Mouse (Mus musculus): ENCODE data around the gene Anapc16. TPM values are rescaled to one million over a fixed set of nuclear protein-coding genes. Genes with fewer than 3 reads are reported as not detected.

Gene Anapc16
- polyA plus RNA-seq, 1 experiment, result 100 TPM

GRCm38 (mm10) chr10:59991262-59991880, 11.6 kb downstream of the Anapc16 start:
- no peak for DNase-seq

GRCm38 (mm10) chr10:59990393-59990792, 12.5 kb downstream of the Anapc16 start:
- WGBS, result 95% methylated on average over 9 of the region's 9 CpGs
- no peak overlapping the region for H3K27ac ChIP-seq (ENCODE audit: insufficient read depth, low read depth, low read length)
- DNase-seq, result no peak
- no peak for TF ChIP-seq CTCF (conservative IDR thresholded peaks at IDR 0.05; ENCODE audit: insufficient read depth, insufficient read length, low read depth, low read length)
- no peak for TF ChIP-seq POLR2A (IDR thresholded peaks at IDR 0.05; ENCODE audit: low read depth, low read length)
- no peaks in the 10 kb centered on the region; the same call in 1 of the 2 replicates for H3K36me3 ChIP-seq (ENCODE audit: control insufficient read depth, insufficient read depth, low read length)
- no peak overlapping the region for H3K4me3 ChIP-seq (ENCODE audit: insufficient read depth, low read depth, low read length)
- no peaks in the 10 kb centered on the region for H3K27me3 ChIP-seq (replicated peaks; ENCODE audit: control insufficient read depth, insufficient read depth, low read length)
- H3K4me1 ChIP-seq (ENCODE audit: control insufficient read depth, insufficient read depth, low read length), result peaks cover 3% of the 10 kb centered on the region; the same call in 1 of the 2 replicates

More at GRCm38 (mm10) chr10:59991262-59991880, 11.6 kb downstream of the Anapc16 start:
- peaks cover 8% of the 10 kb centered on the region; the same call in 1 of the 2 replicates for H3K4me1 ChIP-seq (ENCODE audit: control insufficient read depth, insufficient read depth, low read length)
- no peak overlapping the region for H3K27ac ChIP-seq (ENCODE audit: insufficient read depth, low read depth, low read length)
- no peaks in the 10 kb centered on the region for H3K27me3 ChIP-seq (replicated peaks; ENCODE audit: control insufficient read depth, insufficient read depth, low read length)
- H3K36me3 ChIP-seq (ENCODE audit: control insufficient read depth, insufficient read depth, low read length), result no peaks in the 10 kb centered on the region; the same call in 1 of the 2 replicates
- TF ChIP-seq CTCF (conservative IDR thresholded peaks at IDR 0.05; ENCODE audit: insufficient read depth, insufficient read length, low read depth, low read length) (peak; percentile 23; the same call in 1 of the 2 replicates), POLR2A (IDR thresholded peaks at IDR 0.05; ENCODE audit: low read depth, low read length) (no peak)
- WGBS, result 58% methylated on average over 9 of the region's 9 CpGs
- no peak overlapping the region for H3K4me3 ChIP-seq (ENCODE audit: insufficient read depth, low read depth, low read length)

GRCm38 (mm10) chr10:59988036-59988435, 14.9 kb downstream of the Anapc16 start:
- Histone ChIP-seq H3K27ac (ENCODE audit: insufficient read depth, low read depth, low read length) (no peak overlapping the region), H3K27me3 (replicated peaks; ENCODE audit: control insufficient read depth, insufficient read depth, low read length) (no peaks in the 10 kb centered on the region), H3K4me3 (ENCODE audit: insufficient read depth, low read depth, low read length) (no peak overlapping the region), H3K4me1 (ENCODE audit: control insufficient read depth, insufficient read depth, low read length) (peaks cover 3% of the 10 kb centered on the region; the same call in 1 of the 2 replicates), H3K36me3 (ENCODE audit: control insufficient read depth, insufficient read depth, low read length) (no peaks in the 10 kb centered on the region; the same call in 1 of the 2 replicates)
- TF ChIP-seq POLR2A (IDR thresholded peaks at IDR 0.05; ENCODE audit: low read depth, low read length), result no peak
- no peak for TF ChIP-seq CTCF (conservative IDR thresholded peaks at IDR 0.05; ENCODE audit: insufficient read depth, insufficient read length, low read depth, low read length)
- WGBS, result 67% methylated on average over 4 of the region's 4 CpGs
- DNase-seq, result peak; percentile 48

GRCm38 (mm10) chr10:59982379-59982873, 20.5 kb downstream of the Anapc16 start:
- H3K4me3 ChIP-seq (ENCODE audit: insufficient read depth, low read depth, low read length), result no peak overlapping the region
- H3K27ac ChIP-seq (ENCODE audit: insufficient read depth, low read depth, low read length), result no peak overlapping the region
- H3K36me3 ChIP-seq (ENCODE audit: control insufficient read depth, insufficient read depth, low read length), result no peaks in the 10 kb centered on the region
- H3K4me1 ChIP-seq (ENCODE audit: control insufficient read depth, insufficient read depth, low read length), result peaks cover 26% of the 10 kb centered on the region
- DNase-seq, result no peak
- 92% methylated on average over 12 of the region's 12 CpGs for WGBS
- no peak for TF ChIP-seq POLR2A (IDR thresholded peaks at IDR 0.05; ENCODE audit: low read depth, low read length)
- no peak for TF ChIP-seq CTCF (conservative IDR thresholded peaks at IDR 0.05; ENCODE audit: insufficient read depth, insufficient read length, low read depth, low read length)
- H3K27me3 ChIP-seq (replicated peaks; ENCODE audit: control insufficient read depth, insufficient read depth, low read length), result no peaks in the 10 kb centered on the region

GRCm38 (mm10) chr10:59981792-59982191, 21.1 kb downstream of the Anapc16 start:
- no peak for DNase-seq
- Histone ChIP-seq H3K27me3 (replicated peaks; ENCODE audit: control insufficient read depth, insufficient read depth, low read length) (no peaks in the 10 kb centered on the region), H3K4me1 (ENCODE audit: control insufficient read depth, insufficient read depth, low read length) (peaks cover 26% of the 10 kb centered on the region), H3K27ac (ENCODE audit: insufficient read depth, low read depth, low read length) (no peak overlapping the region), H3K4me3 (ENCODE audit: insufficient read depth, low read depth, low read length) (no peak overlapping the region), H3K36me3 (ENCODE audit: control insufficient read depth, insufficient read depth, low read length) (no peaks in the 10 kb centered on the region)
- WGBS, result 86% methylated on average over 9 of the region's 9 CpGs
- TF ChIP-seq POLR2A (IDR thresholded peaks at IDR 0.05; ENCODE audit: low read depth, low read length), result no peak
- no peak for TF ChIP-seq CTCF (conservative IDR thresholded peaks at IDR 0.05; ENCODE audit: insufficient read depth, insufficient read length, low read depth, low read length)

- 0 out of 2 replicates have a peak overlapping the region, but pooled peaks have one; percentile 8 for H3K27ac ChIP-seq (ENCODE audit: insufficient read depth, low read depth, low read length)
- no peaks in the 10 kb centered on the region for H3K36me3 ChIP-seq (ENCODE audit: control insufficient read depth, insufficient read depth, low read length)
- DNase-seq, result no peak
- 66% methylated on average over 4 of the region's 4 CpGs for WGBS
- no peaks in the 10 kb centered on the region for H3K27me3 ChIP-seq (replicated peaks; ENCODE audit: control insufficient read depth, insufficient read depth, low read length)
- TF ChIP-seq POLR2A (IDR thresholded peaks at IDR 0.05; ENCODE audit: low read depth, low read length), result no peak
- no peak for TF ChIP-seq CTCF (conservative IDR thresholded peaks at IDR 0.05; ENCODE audit: insufficient read depth, insufficient read length, low read depth, low read length)
- no peak overlapping the region for H3K4me3 ChIP-seq (ENCODE audit: insufficient read depth, low read depth, low read length)
- peaks cover 26% of the 10 kb centered on the region for H3K4me1 ChIP-seq (ENCODE audit: control insufficient read depth, insufficient read depth, low read length)
Observed at GRCm38 (mm10) chr10:59981336-59981735, 21.6 kb downstream of the Anapc16 start.

- DNase-seq, result peak; percentile 58
- Histone ChIP-seq H3K27me3 (replicated peaks; ENCODE audit: control insufficient read depth, insufficient read depth, low read length) (no peaks in the 10 kb centered on the region), H3K27ac (ENCODE audit: insufficient read depth, low read depth, low read length) (peak overlapping the region; percentile 11), H3K36me3 (ENCODE audit: control insufficient read depth, insufficient read depth, low read length) (no peaks in the 10 kb centered on the region), H3K4me1 (ENCODE audit: control insufficient read depth, insufficient read depth, low read length) (peaks cover 26% of the 10 kb centered on the region), H3K4me3 (ENCODE audit: insufficient read depth, low read depth, low read length) (no peak overlapping the region)
- TF ChIP-seq CTCF (conservative IDR thresholded peaks at IDR 0.05; ENCODE audit: insufficient read depth, insufficient read length, low read depth, low read length) (no peak), POLR2A (IDR thresholded peaks at IDR 0.05; ENCODE audit: low read depth, low read length) (no peak)
- WGBS, result 76% methylated on average over 6 of the region's 6 CpGs
Observed at GRCm38 (mm10) chr10:59980815-59981244, 22.1 kb downstream of the Anapc16 start.
